Mouse (Mus musculus) erythroblast, adult 5-6 weeks (primary cell): ENCODE results near the gene Ppm1f. TPM values are rescaled to one million over a fixed set of nuclear protein-coding genes. Genes with fewer than 3 reads are reported as not detected.
"Not testable (repeated sequence)": the region's sequence is repeated elsewhere in the genome, so short reads cannot be mapped to it uniquely, and the experiment has no call there.

Source experiments
- ATAC-seq: replicated peaks from 2 replicates; pipeline ENCODE4 v1.8.0; 2016; ENCODE audit warnings: moderate number of reproducible peaks, mild to moderate bottlenecking, moderate TSS enrichment, inconsistent platforms; ENCODE audit not compliant: poor library complexity, low FRiP score, severe bottlenecking
- total RNA-seq, 2 experiments: library from RNA; stranded (forward) in 1 of 2; stranded (reverse) in 1 of 2; fragments of 150-400 nt in 1 of 2; fragments of 200-764, 138-1000 nt in 1 of 2; gene quantifications; 2 replicates each; pipeline versions ENCODE4 v1.2.3 to v1.2.4; 2015 to 2017; ENCODE audit warnings: low replicate concordance in 2 of 2

The Ppm1f gene
- total RNA-seq, 2 experiments from 2014 or later: 2.7 to 3.5 TPM

- ATAC-seq: no peak
These were observed 11.5 kb downstream of the Ppm1f start for GRCm38 (mm10) chr16:16907799-16908198.

- peak; percentile 81 for ATAC-seq
These were observed 15.7 kb downstream of the Ppm1f start for GRCm38 (mm10) chr16:16911641-16912597.

GRCm38 (mm10) chr16:16913440-16913839 is 17.2 kb downstream of the Ppm1f start:
- ATAC-seq: no peak

- no peak for ATAC-seq
These were observed 22.3 kb downstream of the Ppm1f start for GRCm38 (mm10) chr16:16918441-16919117.

GRCm38 (mm10) chr16:16921021-16921435 is 24.8 kb downstream of the Ppm1f start:
- ATAC-seq: peak; percentile 50; the same call in 1 of the 2 replicates

GRCm38 (mm10) chr16:16924481-16924880 is 28.2 kb downstream of the Ppm1f start:
- no peak for ATAC-seq

- ATAC-seq: no peak
These were observed 30.3 kb downstream of the Ppm1f start for GRCm38 (mm10) chr16:16926536-16926935.

- not testable (repeated sequence) for ATAC-seq
These were observed 32.6 kb downstream of the Ppm1f start for GRCm38 (mm10) chr16:16928908-16929307.

GRCm38 (mm10) chr16:16930326-16930725 is 34.1 kb downstream of the Ppm1f start:
- ATAC-seq: no peak

- no peak for ATAC-seq
These were observed 34.6 kb downstream of the Ppm1f start for GRCm38 (mm10) chr16:16930810-16931296.

GRCm38 (mm10) chr16:16939543-16939942 is 43.3 kb downstream of the Ppm1f start:
- no peak for ATAC-seq

GRCm38 (mm10) chr16:16941078-16941477 is 44.8 kb downstream of the Ppm1f start:
- ATAC-seq: no peak

GRCm38 (mm10) chr16:16958575-16958974 is 62.3 kb downstream of the Ppm1f start:
- ATAC-seq: no peak

- ATAC-seq: no peak
These were observed 63.6 kb downstream of the Ppm1f start for GRCm38 (mm10) chr16:16959907-16960306.

- no peak for ATAC-seq
These were observed 68.9 kb downstream of the Ppm1f start for GRCm38 (mm10) chr16:16965149-16965548.

GRCm38 (mm10) chr16:16966290-16966689 is 70.0 kb downstream of the Ppm1f start:
- ATAC-seq: no peak

Other genes with a start within 250 kb of the Ppm1f start
- gene Olfr19, start 220.1 kb upstream of the Ppm1f start, total RNA-seq (2015; ENCODE audit: low replicate concordance): not detected in 2 replicates
- gene Olfr19, start 220.1 kb upstream of the Ppm1f start, total RNA-seq (2017; ENCODE audit: low replicate concordance): not detected in 2 replicates
- gene Spag6l, start 67.0 kb upstream of the Ppm1f start, total RNA-seq (2015; ENCODE audit: low replicate concordance): not detected in 2 replicates
- not detected in 2 replicates for gene Spag6l, start 67.0 kb upstream of the Ppm1f start, total RNA-seq (2017; ENCODE audit: low replicate concordance)
- not detected in 2 replicates for gene Igll1, start 32.5 kb upstream of the Ppm1f start, total RNA-seq (2015; ENCODE audit: low replicate concordance)
- not detected in 2 replicates for gene Igll1, start 32.5 kb upstream of the Ppm1f start, total RNA-seq (2017; ENCODE audit: low replicate concordance)
- 19.9 and 27.7 TPM in 2 replicates for gene Top3b, start 25.7 kb upstream of the Ppm1f start, total RNA-seq (2015; ENCODE audit: low replicate concordance)
- gene Top3b, start 25.7 kb upstream of the Ppm1f start, total RNA-seq (2017; ENCODE audit: low replicate concordance): 18.7 and 19.2 TPM in 2 replicates
- not detected in 2 replicates for gene Vpreb1, start 25.6 kb upstream of the Ppm1f start, total RNA-seq (2015; ENCODE audit: low replicate concordance)
- 0.85 TPM in 1 of 2 replicates, not detected in the other for gene Vpreb1, start 25.6 kb upstream of the Ppm1f start, total RNA-seq (2017; ENCODE audit: low replicate concordance)
- 45.2 and 47.6 TPM in 2 replicates for gene Mapk1, start 86.9 kb downstream of the Ppm1f start, total RNA-seq (2015; ENCODE audit: low replicate concordance)
- gene Mapk1, start 86.9 kb downstream of the Ppm1f start, total RNA-seq (2017; ENCODE audit: low replicate concordance): 52.4 and 53.0 TPM in 2 replicates
- not detected in 2 replicates for gene Ypel1, start 173.2 kb downstream of the Ppm1f start, total RNA-seq (2015; ENCODE audit: low replicate concordance)
- not detected in 2 replicates for gene Ypel1, start 173.2 kb downstream of the Ppm1f start, total RNA-seq (2017; ENCODE audit: low replicate concordance)
- 35.1 and 36.7 TPM in 2 replicates for gene Ppil2, start 214.8 kb downstream of the Ppm1f start, total RNA-seq (2015; ENCODE audit: low replicate concordance)
- 57.7 and 79.4 TPM in 2 replicates for gene Ppil2, start 214.8 kb downstream of the Ppm1f start, total RNA-seq (2017; ENCODE audit: low replicate concordance)
- gene 2610318N02Rik, start 228.7 kb downstream of the Ppm1f start, total RNA-seq (2015; ENCODE audit: low replicate concordance): 2.9 and 4.0 TPM in 2 replicates
- 1.7 and 2.0 TPM in 2 replicates for gene 2610318N02Rik, start 228.7 kb downstream of the Ppm1f start, total RNA-seq (2017; ENCODE audit: low replicate concordance)
- gene Sdf2l1, start 235.9 kb downstream of the Ppm1f start, total RNA-seq (2015; ENCODE audit: low replicate concordance): 20.9 and 51.7 TPM in 2 replicates
- 15.8 and 25.6 TPM in 2 replicates for gene Sdf2l1, start 235.9 kb downstream of the Ppm1f start, total RNA-seq (2017; ENCODE audit: low replicate concordance)
- 0.58 and 1.3 TPM in 2 replicates for gene Ydjc, start 248.2 kb downstream of the Ppm1f start, total RNA-seq (2015; ENCODE audit: low replicate concordance)
- 2.6 and 3.5 TPM in 2 replicates for gene Ydjc, start 248.2 kb downstream of the Ppm1f start, total RNA-seq (2017; ENCODE audit: low replicate concordance)